Mouse (Mus musculus) C2C12 (cell line): ENCODE data around the gene Dram1. TPM values are rescaled to one million over a fixed set of nuclear protein-coding genes. Genes with fewer than 3 reads are reported as not detected.

Experiments used
- H3K27me3 ChIP-seq: one replicate; pipeline ENCODE4 v1.6.1; 2011; ENCODE audit not compliant: control insufficient read depth, insufficient read depth, insufficient read length
- H3K36me3 ChIP-seq: one replicate; pipeline ENCODE4 v1.6.1; 2011; ENCODE audit not compliant: control insufficient read depth, insufficient read depth
- H3K4me3 ChIP-seq: one replicate; pipeline ENCODE4 v1.5.1; 2011; ENCODE audit warnings: mild to moderate bottlenecking, control low read depth; ENCODE audit not compliant: poor library complexity, insufficient read depth, severe bottlenecking
- H3K79me2 ChIP-seq: one replicate; pipeline ENCODE4 v1.6.1; 2011; ENCODE audit not compliant: control insufficient read depth, insufficient read depth
- H3K79me3 ChIP-seq: one replicate; pipeline ENCODE4 v1.6.1; 2011; ENCODE audit warnings: low read depth, control low read depth
- H3ac ChIP-seq: one replicate; pipeline ENCODE3; 2011; ENCODE audit warnings: low read depth; ENCODE audit not compliant: control insufficient read depth, insufficient read length
- CEBPB ChIP-seq: IDR thresholded peaks from one replicate; pipeline ENCODE4 v1.6.1; 2011; ENCODE audit warnings: low read depth, mild to moderate bottlenecking, control low read depth, moderate library complexity
- CTCF ChIP-seq: IDR thresholded peaks from one replicate; pipeline ENCODE4 v1.5.1; 2011; ENCODE audit not compliant: control insufficient read depth, insufficient read depth, insufficient read length
- FOSL1 ChIP-seq: IDR thresholded peaks from one replicate; pipeline ENCODE4 v1.8.0; 2011; ENCODE audit warnings: mild to moderate bottlenecking, low read length; ENCODE audit not compliant: poor library complexity, insufficient read depth, severe bottlenecking
- MAX ChIP-seq: IDR thresholded peaks from one replicate; pipeline ENCODE4 v1.6.1; 2011; ENCODE audit warnings: mild to moderate bottlenecking, control low read depth
- MYOD1 ChIP-seq: IDR thresholded peaks from one replicate; pipeline ENCODE4 v1.6.1; 2011; ENCODE audit warnings: low read depth; ENCODE audit not compliant: control insufficient read depth, insufficient read length
- MYOG ChIP-seq: IDR thresholded peaks from one replicate; pipeline ENCODE4 v1.6.1; 2011; ENCODE audit not compliant: control insufficient read depth, insufficient read length; ENCODE audit errors: extremely low read depth
- USF1 ChIP-seq: IDR thresholded peaks from one replicate; pipeline ENCODE4 v1.6.1; 2011; ENCODE audit warnings: low read depth, mild to moderate bottlenecking, control low read depth, moderate library complexity
- polyA plus RNA-seq: library from polyadenylated mRNA; unstranded; fragments of >200 nt; fragmentation: generic; extraction: Trizol; gene quantifications from one replicate; pipeline ENCODE4 v1.2.1, GENCODE M21; 2012; ENCODE audit warnings: missing spikeins

The Dram1 gene
- polyA plus RNA-seq, 1 experiment: 1.7 TPM

- peaks cover 73% of the 10 kb centered on the region for H3K79me2 ChIP-seq
- H3K79me3 ChIP-seq: peaks cover 38% of the 10 kb centered on the region
- H3K4me3 ChIP-seq: no peak overlapping the region
- H3ac ChIP-seq: no peak overlapping the region
- no peaks in the 10 kb centered on the region for H3K27me3 ChIP-seq
- TF ChIP-seq MAX (no peak), MYOG (no peak), FOSL1 (no peak), USF1 (no peak), MYOD1 (no peak), CTCF (no peak), CEBPB (no peak)
- H3K36me3 ChIP-seq: no peaks in the 10 kb centered on the region
Observed at GRCm38 (mm10) chr10:88383479-88383878, 4.6 kb upstream of the Dram1 start.

DNA sequence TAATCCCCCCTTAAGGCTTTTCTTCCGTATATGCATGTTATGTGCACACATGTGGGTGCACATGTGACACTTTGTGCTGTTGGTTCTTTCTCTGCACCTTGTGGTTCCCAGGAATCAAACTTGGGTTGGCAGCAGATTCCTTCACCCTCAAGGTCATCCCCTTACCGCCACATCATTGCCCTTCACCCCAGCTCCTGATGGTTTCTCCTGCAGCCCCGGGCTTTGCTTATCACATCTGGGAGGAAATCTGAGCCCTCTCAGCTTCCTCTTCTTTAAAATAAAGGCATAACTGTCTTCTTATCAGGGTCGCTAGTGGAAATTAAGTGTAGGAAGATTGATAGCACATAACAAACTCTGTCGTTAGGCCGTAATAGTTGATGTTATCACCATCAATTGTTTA lies 3.1 kb upstream of the Dram1 start:
- no peaks in the 10 kb centered on the region for H3K27me3 ChIP-seq
- no peak overlapping the region for H3ac ChIP-seq
- no peaks in the 10 kb centered on the region for H3K36me3 ChIP-seq
- peaks cover 38% of the 10 kb centered on the region for H3K79me3 ChIP-seq
- H3K4me3 ChIP-seq: no peak overlapping the region
- peaks cover 73% of the 10 kb centered on the region for H3K79me2 ChIP-seq
- TF ChIP-seq CTCF (no peak), MYOD1 (no peak)

- no peaks in the 10 kb centered on the region for H3K36me3 ChIP-seq
- peaks cover 67% of the 10 kb centered on the region for H3K79me2 ChIP-seq
- no peaks in the 10 kb centered on the region for H3K27me3 ChIP-seq
- H3ac ChIP-seq: no peak overlapping the region
- peaks cover 38% of the 10 kb centered on the region for H3K79me3 ChIP-seq
- TF ChIP-seq MAX (no peak), CEBPB (no peak), FOSL1 (no peak), USF1 (no peak), MYOD1 (no peak), CTCF (no peak), MYOG (no peak)
- H3K4me3 ChIP-seq: no peak overlapping the region
Observed at GRCm38 (mm10) chr10:88381286-88381685, 2.4 kb upstream of the Dram1 start.

DNA sequence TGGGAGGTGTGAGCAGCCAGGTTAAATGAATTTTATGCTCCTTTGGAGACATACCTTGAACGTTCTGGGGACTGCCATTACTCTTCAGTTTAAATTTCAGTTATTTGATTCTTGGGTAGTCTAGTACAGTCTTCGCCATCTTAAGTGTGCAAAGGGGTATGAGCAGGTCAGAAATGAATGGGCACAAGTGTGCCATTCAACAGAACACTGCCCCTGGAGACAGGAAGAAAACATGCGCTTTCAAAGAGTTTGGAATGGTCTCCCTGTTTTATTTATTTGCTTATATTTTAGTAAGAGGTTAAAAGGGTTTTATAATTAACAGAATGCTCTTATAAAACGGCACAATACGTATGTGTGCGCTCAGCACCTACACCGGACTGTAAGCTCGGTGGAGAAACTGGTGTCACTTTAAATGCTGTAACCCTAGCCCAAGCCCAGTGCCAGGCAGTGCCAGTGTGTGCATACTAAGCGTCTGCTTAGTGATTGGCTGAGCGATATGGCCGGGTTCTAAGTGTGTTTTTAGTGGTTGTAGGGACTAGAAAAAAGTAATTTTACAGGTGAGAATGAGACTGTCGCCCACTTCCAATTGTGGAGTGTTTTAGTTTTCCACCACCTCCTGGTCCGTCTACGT lies 1.7 kb upstream of the Dram1 start:
- Histone ChIP-seq H3K27me3 (no peaks in the 10 kb centered on the region), H3K79me2 (peaks cover 59% of the 10 kb centered on the region), H3K4me3 (peak overlapping the region; percentile 86), H3K79me3 (peaks cover 35% of the 10 kb centered on the region), H3K36me3 (no peaks in the 10 kb centered on the region), H3ac (peak overlapping the region; percentile 8)
- TF ChIP-seq MAX: peak; percentile 27
- TF ChIP-seq CEBPB: no peak
- no peak for TF ChIP-seq MYOG

DNA sequence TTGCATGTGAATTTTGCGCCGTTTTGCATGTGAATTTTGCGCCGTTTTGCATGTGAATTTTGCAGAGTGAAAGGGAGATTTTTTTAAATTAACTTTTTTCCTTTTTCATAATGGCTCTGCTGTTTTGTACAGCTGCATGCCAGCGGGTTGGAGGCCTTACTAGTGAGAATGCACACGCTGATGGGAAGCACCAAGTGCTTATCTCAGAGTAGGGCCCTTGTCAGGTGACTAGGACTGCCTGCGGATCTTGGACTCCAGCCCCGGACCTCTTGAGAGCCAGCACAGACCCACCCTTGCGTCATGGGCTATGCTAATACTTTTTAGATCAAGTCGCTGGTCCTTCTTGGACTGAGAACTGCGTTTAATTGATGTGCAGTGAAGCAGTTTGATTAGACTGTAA lies 1.1 kb upstream of the Dram1 start:
- peak overlapping the region; percentile 86 for H3K4me3 ChIP-seq
- peak overlapping the region; percentile 21 for H3ac ChIP-seq
- H3K79me2 ChIP-seq: peaks cover 55% of the 10 kb centered on the region
- H3K27me3 ChIP-seq: no peaks in the 10 kb centered on the region
- H3K36me3 ChIP-seq: no peaks in the 10 kb centered on the region
- H3K79me3 ChIP-seq: peaks cover 35% of the 10 kb centered on the region
- TF ChIP-seq CEBPB: no peak
- no peak for TF ChIP-seq FOSL1
- no peak for TF ChIP-seq USF1

- no peaks in the 10 kb centered on the region for H3K36me3 ChIP-seq
- no peak for TF ChIP-seq CTCF
- peaks cover 34% of the 10 kb centered on the region for H3K79me2 ChIP-seq
- no peak overlapping the region for H3ac ChIP-seq
- H3K27me3 ChIP-seq: no peaks in the 10 kb centered on the region
- H3K79me3 ChIP-seq: peaks cover 22% of the 10 kb centered on the region
- no peak overlapping the region for H3K4me3 ChIP-seq
Observed at GRCm38 (mm10) chr10:88377666-88378065, 1.2 kb downstream of the Dram1 start.

- no peak overlapping the region for H3K4me3 ChIP-seq
- no peaks in the 10 kb centered on the region for H3K36me3 ChIP-seq
- H3ac ChIP-seq: no peak overlapping the region
- peaks cover 25% of the 10 kb centered on the region for H3K79me2 ChIP-seq
- H3K79me3 ChIP-seq: peaks cover 14% of the 10 kb centered on the region
- H3K27me3 ChIP-seq: no peaks in the 10 kb centered on the region
- TF ChIP-seq MAX (peak; percentile 43), FOSL1 (no peak), MYOG (no peak), MYOD1 (no peak), CEBPB (no peak), CTCF (peak; percentile 68)
Observed at GRCm38 (mm10) chr10:88376770-88377169, 2.1 kb downstream of the Dram1 start.
